Mouse (Mus musculus) liver, adult 2 months (tissue): ENCODE data around the gene Pde5a. TPM values are rescaled to one million over a fixed set of nuclear protein-coding genes. Genes with fewer than 3 reads are reported as not detected.

Experiments used
- DNase-seq: peaks from one replicate; pipeline ENCODE4 v3.0.0-alpha.2; 2011; ENCODE audit warnings: low read depth, low spot score; ENCODE audit errors: extremely low read depth
- H3K27ac ChIP-seq: fragments of 200-500 bp; replicated peaks from 2 replicates; pipeline ENCODE4 v1.5.1; 2012; ENCODE audit warnings: low read depth, mild to moderate bottlenecking, control low read depth, inconsistent platforms, low read length; ENCODE audit not compliant: insufficient read depth
- H3K27me3 ChIP-seq: fragments of 200-500 bp; 2 replicates; pipeline ENCODE4 v1.6.1; 2012; ENCODE audit warnings: mild to moderate bottlenecking, moderate library complexity, low read length, inconsistent platforms; ENCODE audit not compliant: control insufficient read depth, insufficient read depth
- H3K36me3 ChIP-seq: fragments of 200-500 bp; 2 replicates; pipeline ENCODE4 v1.6.1; 2012; ENCODE audit warnings: low read length, inconsistent platforms; ENCODE audit not compliant: control insufficient read depth, insufficient read depth
- H3K4me1 ChIP-seq: fragments of 200-500 bp; 2 replicates; pipeline ENCODE4 v1.6.1; 2011; ENCODE audit warnings: low read length; ENCODE audit not compliant: control insufficient read depth, insufficient read depth
- H3K4me3 ChIP-seq: fragments of 200-500 bp; 2 replicates; pipeline ENCODE4 v1.5.1; 2011; ENCODE audit warnings: low read depth, mild to moderate bottlenecking, control low read depth, low read length, moderate library complexity; ENCODE audit not compliant: insufficient read depth
- H3K79me2 ChIP-seq: fragments of 200-500 bp; 2 replicates; pipeline ENCODE4 v1.6.1; 2012; ENCODE audit warnings: inconsistent platforms, mild to moderate bottlenecking, low read length, moderate library complexity; ENCODE audit not compliant: control insufficient read depth, insufficient read depth
- H3K9ac ChIP-seq: fragments of 200-500 bp; 2 replicates; pipeline ENCODE4 v1.6.1; 2012; ENCODE audit warnings: low read depth, mild to moderate bottlenecking, control low read depth, inconsistent platforms, low read length
- CTCF ChIP-seq: fragments of 200-500 bp; IDR thresholded peaks from 2 replicates; pipeline ENCODE4 v1.5.1; 2011; ENCODE audit warnings: low read depth, low read length, control low read depth
- POLR2A ChIP-seq: fragments of 200-500 bp; IDR thresholded peaks from 2 replicates; pipeline ENCODE4 v1.6.1; 2011; ENCODE audit warnings: low read length, control low read depth; ENCODE audit not compliant: insufficient read depth; ENCODE audit errors: extremely low read depth
- WGBS: fragments of 180-500 bp; shearing (Covaris S2); methylation state at CpG from one replicate; pipeline ENCODE4 v1.1.7; 2018; 5-methylcytosine and 5-hydroxymethylcytosine counted together
- polyA plus RNA-seq: library from polyadenylated mRNA; depleted of rRNA; stranded (reverse); fragments of >200 nt; gene quantifications from 2 replicates; pipeline ENCODE4 v1.2.3, GENCODE M21; 2012
- total RNA-seq: library from RNA; depleted of rRNA; stranded (reverse); fragments of >200 nt; gene quantifications from 2 replicates; pipeline ENCODE4 v1.2.3, GENCODE M21; 2014

Gene Pde5a
- total and polyA plus RNA-seq, 2 experiments = 0.15 to 0.83 TPM

GRCm38 (mm10) chr3:122865092-122865491, 136.3 kb downstream of the Pde5a start:
- peaks cover 13% of the 10 kb centered on the region for H3K4me1 ChIP-seq
- H3K27ac ChIP-seq = no peak overlapping the region
- TF ChIP-seq POLR2A = no peak
- no peak overlapping the region for H3K4me3 ChIP-seq
- H3K9ac ChIP-seq = no peak overlapping the region
- no peak for DNase-seq
- H3K36me3 ChIP-seq = no peaks in the 10 kb centered on the region
- H3K27me3 ChIP-seq = no peaks in the 10 kb centered on the region
- WGBS = 82% methylated on average over 4 of the region's 4 CpGs
- H3K79me2 ChIP-seq = no peaks in the 10 kb centered on the region

- Histone ChIP-seq H3K27ac (peak overlapping the region; percentile 81), H3K79me2 (no peaks in the 10 kb centered on the region), H3K36me3 (no peaks in the 10 kb centered on the region), H3K27me3 (no peaks in the 10 kb centered on the region), H3K9ac (no peak overlapping the region), H3K4me3 (no peak overlapping the region), H3K4me1 (peaks cover 16% of the 10 kb centered on the region; the same call in 1 of the 2 replicates)
- peak; percentile 81 for DNase-seq
- WGBS = 91% methylated on average over 1 of the region's 1 CpGs
- TF ChIP-seq POLR2A (no peak), CTCF (no peak)
Measured at GRCm38 (mm10) chr3:122868270-122868669, 139.5 kb downstream of the Pde5a start.

- Histone ChIP-seq H3K9ac (no peak overlapping the region), H3K4me3 (peak overlapping the region; percentile 16; the same call in 1 of the 2 replicates), H3K36me3 (no peaks in the 10 kb centered on the region), H3K27ac (peak overlapping the region; percentile 65), H3K4me1 (peaks cover 16% of the 10 kb centered on the region; the same call in 1 of the 2 replicates), H3K79me2 (no peaks in the 10 kb centered on the region), H3K27me3 (no peaks in the 10 kb centered on the region)
- TF ChIP-seq CTCF = no peak
- TF ChIP-seq POLR2A = no peak
- DNase-seq = peak; percentile 93
- WGBS = 28% methylated on average over 1 of the region's 1 CpGs
Measured at GRCm38 (mm10) chr3:122871596-122871995, 142.8 kb downstream of the Pde5a start.

- TF ChIP-seq CTCF (no peak), POLR2A (no peak)
- Histone ChIP-seq H3K36me3 (no peaks in the 10 kb centered on the region), H3K79me2 (no peaks in the 10 kb centered on the region), H3K27ac (no peak overlapping the region), H3K4me3 (no peak overlapping the region), H3K9ac (no peak overlapping the region), H3K4me1 (peaks cover 5% of the 10 kb centered on the region; the same call in 1 of the 2 replicates), H3K27me3 (no peaks in the 10 kb centered on the region)
- 89% methylated on average over 2 of the region's 2 CpGs for WGBS
- no peak for DNase-seq
Measured at GRCm38 (mm10) chr3:122876870-122877269, 148.1 kb downstream of the Pde5a start.

- DNase-seq = no peak
Measured at GRCm38 (mm10) chr3:122877543-122877942, 148.8 kb downstream of the Pde5a start.

GRCm38 (mm10) chr3:122878705-122879315, 150.1 kb downstream of the Pde5a start:
- 56% methylated on average over 8 of the region's 8 CpGs for WGBS
- H3K4me3 ChIP-seq = no peak overlapping the region
- no peak overlapping the region for H3K9ac ChIP-seq
- peak; percentile 84 for DNase-seq
- TF ChIP-seq CTCF (no peak), POLR2A (no peak)
- no peak overlapping the region for H3K27ac ChIP-seq
- H3K79me2 ChIP-seq = no peaks in the 10 kb centered on the region
- H3K36me3 ChIP-seq = no peaks in the 10 kb centered on the region
- H3K27me3 ChIP-seq = no peaks in the 10 kb centered on the region
- peaks cover 3% of the 10 kb centered on the region; the same call in 1 of the 2 replicates for H3K4me1 ChIP-seq

More at GRCm38 (mm10) chr3:122877543-122877942, 148.8 kb downstream of the Pde5a start:
- Histone ChIP-seq H3K79me2 (no peaks in the 10 kb centered on the region), H3K9ac (no peak overlapping the region), H3K27ac (no peak overlapping the region), H3K4me1 (peaks cover 3% of the 10 kb centered on the region; the same call in 1 of the 2 replicates), H3K27me3 (no peaks in the 10 kb centered on the region), H3K4me3 (no peak overlapping the region), H3K36me3 (no peaks in the 10 kb centered on the region)
- WGBS = 82% methylated on average over 3 of the region's 3 CpGs
- TF ChIP-seq POLR2A (no peak), CTCF (no peak)
